Mouse (Mus musculus) E14TG2a.4 (cell line): ENCODE data around the gene Naa40.

ENCODE experiments used
- CTCF ChIP-seq: conservative IDR thresholded peaks from 2 replicates; pipeline ENCODE4 v1.5.1; 2014; ENCODE audit warnings: low read length
- POU5F1 ChIP-seq: IDR thresholded peaks from 2 replicates; pipeline ENCODE4 v1.6.1; 2014; ENCODE audit warnings: low read length, borderline replicate concordance

DNA sequence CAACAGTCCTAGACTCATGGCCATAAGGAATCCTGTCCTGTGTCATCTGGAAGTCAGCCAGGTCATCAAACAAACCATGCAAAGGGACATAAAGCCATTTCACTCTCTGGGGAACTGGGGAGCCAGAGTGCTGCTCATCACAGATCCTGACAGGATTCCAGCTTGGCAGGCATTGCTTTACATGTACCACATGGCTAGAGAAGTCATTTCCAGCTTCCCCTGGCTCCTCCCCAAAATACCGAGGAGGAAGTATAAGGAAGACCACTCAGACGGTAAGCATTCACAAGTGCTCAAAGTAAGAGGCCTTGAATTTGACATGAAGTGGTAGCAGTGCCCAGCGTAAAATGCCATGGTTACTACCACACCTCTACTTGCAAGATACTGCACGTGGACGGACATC is 26.5 kb downstream of the Naa40 start:
- TF ChIP-seq CTCF = no peak
- TF ChIP-seq POU5F1 = no peak
